8 mouse cellular contexts compared by ENCODE assay signal in genomic region chr1:162570260-162570748, GRCm38 (mm10). TPM values are rescaled to one million over a fixed set of nuclear protein-coding genes. Genes with fewer than 3 reads are reported as not detected.
DNase-seq lines count a peak whose midpoint lies in the region; ATAC-seq and TF ChIP-seq lines count a peak whose summit lies in the region.

Gene Vamp4 (plus strand): TSS chr1:162570515.

- intact Hi-C loops in gastrocnemius, adult 2 months (cut with DNase I), result no loop called here

- H3K4me3 ChIP-seq in gastrocnemius, adult 2 months, result peak within 1 kb of the TSS; percentile 98

- peak within 1 kb of the TSS; percentile 96 for H3K27ac ChIP-seq in gastrocnemius, adult 2 months

- DNase-seq in ZHBTc4 (ENCODE audit: low read depth, low spot score), result peak; percentile 99
- DNase-seq in gastrocnemius, adult 2 months, result peak; percentile 96
- DNase-seq in hindlimb bud, embryonic 11.5 days (ENCODE audit: extremely low spot score, low read depth, low spot score), result peak; percentile 73
- DNase-seq in left cerebral cortex, adult 9 months (ENCODE audit: low spot score in 2 of 2), result peak; percentile 81 to 90
- peak; percentile 93 for DNase-seq in right cerebral cortex, postnatal 14 days
- DNase-seq in urinary bladder, postnatal 36 days (ENCODE audit: low spot score in 2 of 2), result peak; percentile 86 to 90

- peak; percentile 90 for ATAC-seq in common myeloid progenitor, adult 5-6 weeks (replicated peaks; ENCODE audit: low read depth, poor library complexity, severe bottlenecking)
- ATAC-seq in megakaryocyte progenitor cell, adult 5-6 weeks (replicated peaks; ENCODE audit: poor library complexity), result peak; percentile 87

- TF ChIP-seq CTCF in gastrocnemius, adult 2 months (IDR thresholded peaks at IDR 0.05), result peak; percentile 56

RNA-seq across cellular contexts. Expression of gene Vamp4, which starts in this region (rescaled TPM):
- 11.4 and 19.4 TPM in 2 replicates for total RNA-seq in common myeloid progenitor, adult 5-6 weeks (2017)
- 10 to 100 TPM; 18.3 to 21.1 TPM for total RNA-seq in gastrocnemius, adult 2 months (2021)
- total RNA-seq in megakaryocyte progenitor cell, adult 5-6 weeks (2015), result 39.8 and 41.7 TPM in 2 replicates
- 21.7 and 25.9 TPM in 2 replicates for total RNA-seq in megakaryocyte progenitor cell, adult 5-6 weeks (2017)

Comparison
In these comparisons a context has a peak if more than half of its experiments do, and no peak if none do; other contexts are left out.
1. Peak in every context shown above with its lines: DNase-seq, ATAC-seq, H3K4me3 ChIP-seq and H3K27ac ChIP-seq.